Mouse (Mus musculus): Measurements from ENCODE around the gene Dop1b. TPM values are rescaled to one million over a fixed set of nuclear protein-coding genes. Genes with fewer than 3 reads are reported as not detected.

Gene Dop1b
- polyA plus RNA-seq, 1 experiment from 2014 or later: 8.4 TPM

DNA sequence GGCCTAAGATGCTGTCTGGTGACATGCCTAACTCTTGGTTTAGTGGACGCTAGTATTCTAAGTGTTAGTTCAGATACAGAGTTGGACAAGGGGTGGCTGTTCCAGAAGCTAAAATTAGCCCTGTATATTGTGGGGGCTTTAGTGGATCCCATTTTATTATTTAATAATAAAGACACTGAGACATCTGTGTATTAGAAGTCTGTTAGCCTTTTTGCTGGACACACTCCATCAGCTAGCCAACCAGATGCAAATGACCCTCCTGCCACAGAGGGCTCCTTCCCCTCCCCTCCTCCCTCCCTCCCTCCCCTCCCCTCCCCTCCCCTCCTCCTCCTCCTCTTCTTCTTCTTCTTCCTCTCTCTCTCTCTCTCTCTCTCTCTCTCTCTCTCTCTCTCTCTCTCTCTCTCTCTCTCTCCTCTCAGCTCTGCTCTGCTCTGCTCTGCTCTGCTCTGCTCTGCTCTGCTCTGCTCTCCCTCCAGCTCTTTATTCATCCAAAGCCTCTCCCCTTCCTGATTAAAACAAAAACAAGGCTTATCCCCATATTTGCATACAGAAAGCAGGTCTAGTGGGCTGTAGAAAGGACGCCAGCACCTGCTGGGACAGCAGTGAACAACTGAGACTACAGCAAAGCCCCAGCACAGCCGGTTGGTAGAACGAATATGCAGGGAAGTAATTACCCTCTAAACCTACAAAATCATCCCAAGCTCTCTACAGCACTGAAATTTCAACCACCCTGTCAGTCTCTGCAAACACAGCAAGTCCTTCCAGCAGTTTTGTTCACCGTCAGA, 78.5 kb downstream of the Dop1b start:
- Histone ChIP-seq H3K27me3 (ENCODE audit: control insufficient read depth, insufficient read depth, low read length) (no peaks in the 10 kb centered on the region), H3K27ac (ENCODE audit: low read length) (no peak overlapping the region), H3K4me3 (ENCODE audit: low read length) (no peak overlapping the region), H3K4me2 (ENCODE audit: low read depth, low read length) (no peak overlapping the region), H3K9ac (ENCODE audit: low read length) (no peak overlapping the region), H3K36me3 (ENCODE audit: control insufficient read depth, insufficient read depth) (no peaks in the 10 kb centered on the region), H3K9me3 (replicated peaks; ENCODE audit: control insufficient read depth, low read length) (no peaks in the 10 kb centered on the region), H3K4me1 (ENCODE audit: control insufficient read depth, insufficient read depth, low read length) (no peaks in the 10 kb centered on the region)
- no peak for ATAC-seq (replicated peaks; ENCODE audit: extremely low read depth, insufficient read depth, low FRiP score)
- WGBS: 49% methylated on average over 5 of the region's 5 CpGs

DNA sequence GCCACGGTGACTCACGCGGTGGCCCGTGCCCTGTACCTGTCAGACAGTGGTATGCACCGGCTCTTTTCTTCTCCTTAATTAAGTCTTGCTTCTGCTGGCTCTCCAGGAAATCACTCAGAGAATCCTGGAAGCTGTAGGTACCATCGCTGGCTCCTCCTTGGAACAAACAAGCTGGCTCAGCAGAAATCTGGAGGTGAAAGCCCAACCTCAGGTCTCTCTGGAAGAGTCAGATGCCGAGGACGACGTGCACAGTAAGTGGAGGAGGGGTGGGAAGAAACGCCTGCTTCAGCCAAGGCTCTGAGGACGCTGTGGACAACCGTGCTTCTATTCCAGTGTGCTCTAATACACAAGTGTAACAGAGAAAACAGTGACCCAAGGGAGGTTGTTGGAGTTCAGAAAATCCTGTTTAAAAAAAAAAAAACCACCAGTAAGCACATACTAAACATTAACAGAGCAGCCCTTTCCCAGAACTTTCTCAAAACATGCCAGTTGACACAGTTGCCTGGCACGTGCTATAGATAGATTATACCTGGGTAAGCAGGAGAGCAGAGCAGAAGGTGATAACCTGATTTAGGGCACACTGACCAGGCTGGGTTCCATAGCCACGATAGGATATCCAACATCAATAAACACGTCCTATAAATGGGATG, 81.4 kb downstream of the Dop1b start:
- Histone ChIP-seq H3K27ac (ENCODE audit: low read length) (no peak overlapping the region), H3K4me3 (ENCODE audit: low read length) (no peak overlapping the region), H3K4me1 (ENCODE audit: control insufficient read depth, insufficient read depth, low read length) (peaks cover 6% of the 10 kb centered on the region), H3K4me2 (ENCODE audit: low read depth, low read length) (no peak overlapping the region), H3K9ac (ENCODE audit: low read length) (no peak overlapping the region), H3K9me3 (replicated peaks; ENCODE audit: control insufficient read depth, low read length) (no peaks in the 10 kb centered on the region), H3K36me3 (ENCODE audit: control insufficient read depth, insufficient read depth) (no peaks in the 10 kb centered on the region), H3K27me3 (ENCODE audit: control insufficient read depth, insufficient read depth, low read length) (no peaks in the 10 kb centered on the region)
- ATAC-seq (replicated peaks; ENCODE audit: extremely low read depth, insufficient read depth, low FRiP score): no peak
- 61% methylated on average over 15 of the region's 15 CpGs for WGBS

DNA sequence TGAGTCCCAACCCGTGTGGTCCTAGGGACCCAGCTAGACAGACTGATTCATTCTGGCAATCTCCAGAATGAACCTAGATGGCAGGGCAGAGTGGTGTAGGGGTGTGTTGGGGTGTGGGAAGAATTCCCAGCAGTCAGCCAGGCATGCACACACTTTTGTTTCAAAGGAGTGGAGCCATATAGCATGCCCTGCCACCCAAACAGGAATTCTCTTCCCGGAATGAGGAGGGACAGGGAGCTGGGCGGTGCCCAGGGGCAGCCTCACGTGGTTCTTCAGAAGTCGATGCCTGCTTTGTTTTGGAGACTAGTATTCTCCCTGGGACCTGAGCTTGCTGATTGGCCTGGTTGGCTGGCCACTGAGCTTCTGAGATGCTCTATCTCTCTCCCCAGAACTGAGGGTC, 83.1 kb downstream of the Dop1b start:
- 79% methylated on average over 5 of the region's 5 CpGs for WGBS
- peaks cover 7% of the 10 kb centered on the region for H3K4me1 ChIP-seq (ENCODE audit: control insufficient read depth, insufficient read depth, low read length)

DNA sequence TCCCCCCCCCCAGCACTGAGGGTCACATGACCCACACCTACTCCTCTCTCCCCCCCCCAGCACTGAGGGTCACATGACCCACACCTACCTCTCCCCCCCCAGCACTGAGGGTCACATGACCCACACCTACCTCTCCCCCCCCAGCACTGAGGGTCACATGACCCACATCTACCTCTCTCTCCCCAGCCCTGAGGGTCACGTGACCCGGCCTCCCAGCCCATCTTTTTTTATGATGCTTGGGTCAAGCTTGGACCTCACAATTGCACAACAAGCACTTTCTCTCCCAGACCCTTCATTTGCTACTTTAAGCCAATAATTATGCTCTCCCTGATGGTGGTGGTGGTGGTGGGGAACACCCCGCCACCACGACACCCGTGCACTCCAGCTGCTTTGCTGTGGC, 83.7 kb downstream of the Dop1b start:
- Histone ChIP-seq H3K9ac (ENCODE audit: low read length) (no peak overlapping the region), H3K27ac (ENCODE audit: low read length) (no peak overlapping the region), H3K27me3 (ENCODE audit: control insufficient read depth, insufficient read depth, low read length) (no peaks in the 10 kb centered on the region), H3K4me3 (ENCODE audit: low read length) (no peak overlapping the region), H3K4me1 (ENCODE audit: control insufficient read depth, insufficient read depth, low read length) (peaks cover 7% of the 10 kb centered on the region), H3K4me2 (ENCODE audit: low read depth, low read length) (no peak overlapping the region), H3K36me3 (ENCODE audit: control insufficient read depth, insufficient read depth) (peaks cover 6% of the 10 kb centered on the region; the same call in 1 of the 2 replicates), H3K9me3 (replicated peaks; ENCODE audit: control insufficient read depth, low read length) (no peaks in the 10 kb centered on the region)
- 93% methylated on average over 5 of the region's 5 CpGs for WGBS
- no peak for ATAC-seq (replicated peaks; ENCODE audit: extremely low read depth, insufficient read depth, low FRiP score)

More for the DNA sequence above, 83.1 kb downstream of the Dop1b start:
- H3K27ac ChIP-seq (ENCODE audit: low read length): no peak overlapping the region
- H3K9ac ChIP-seq (ENCODE audit: low read length): no peak overlapping the region
- H3K4me2 ChIP-seq (ENCODE audit: low read depth, low read length): no peak overlapping the region
- no peaks in the 10 kb centered on the region for H3K9me3 ChIP-seq (replicated peaks; ENCODE audit: control insufficient read depth, low read length)
- no peak overlapping the region for H3K4me3 ChIP-seq (ENCODE audit: low read length)
- H3K36me3 ChIP-seq (ENCODE audit: control insufficient read depth, insufficient read depth): 0 out of 2 replicates have a peak, but pooled peaks cover under 1% of the 10 kb centered on the region
- no peaks in the 10 kb centered on the region for H3K27me3 ChIP-seq (ENCODE audit: control insufficient read depth, insufficient read depth, low read length)
- ATAC-seq (replicated peaks; ENCODE audit: extremely low read depth, insufficient read depth, low FRiP score): no peak

DNA sequence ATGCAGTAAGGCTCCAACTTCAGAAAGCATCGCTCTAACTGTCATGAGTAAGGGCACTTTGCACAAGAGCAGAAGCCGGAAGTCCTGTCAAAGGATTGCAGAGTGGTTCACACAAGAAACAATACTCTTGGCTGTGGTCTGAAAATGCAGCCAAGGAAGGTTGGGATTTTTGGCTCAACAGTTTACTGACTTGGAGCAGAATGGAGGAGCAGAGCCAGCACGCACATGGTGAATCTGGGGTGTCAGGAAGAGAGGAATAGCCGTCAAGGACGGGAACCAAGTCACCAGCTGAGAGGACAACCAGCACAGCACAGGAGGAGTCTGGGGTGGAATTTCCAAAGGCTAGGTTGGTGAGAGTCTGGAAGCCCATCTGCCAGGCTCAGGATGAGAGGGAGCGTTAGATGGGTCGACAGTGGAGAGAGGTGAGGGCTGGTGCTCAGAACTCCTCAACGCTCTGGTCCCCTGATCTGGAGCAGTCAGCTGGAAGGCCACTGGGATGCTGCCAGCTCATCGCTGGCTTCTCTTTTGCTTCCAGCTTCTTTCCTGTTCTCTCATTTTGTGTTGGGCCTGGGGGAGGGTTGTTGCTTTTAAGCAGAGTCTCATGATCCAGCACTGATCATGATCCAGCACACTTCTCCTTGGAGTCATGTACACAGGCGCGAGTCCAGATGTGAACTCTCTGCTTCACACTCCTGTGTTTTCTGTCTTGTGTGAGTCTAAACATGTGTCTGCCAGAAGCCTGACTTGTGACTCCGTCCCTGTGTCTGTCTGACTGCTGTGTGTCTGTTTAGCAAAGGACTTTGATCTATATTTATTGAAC, 85.5 kb downstream of the Dop1b start:
- no peak for ATAC-seq (replicated peaks; ENCODE audit: extremely low read depth, insufficient read depth, low FRiP score)
- peaks cover 7% of the 10 kb centered on the region for H3K4me1 ChIP-seq (ENCODE audit: control insufficient read depth, insufficient read depth, low read length)
- no peak overlapping the region for H3K27ac ChIP-seq (ENCODE audit: low read length)
- H3K4me3 ChIP-seq (ENCODE audit: low read length): no peak overlapping the region
- H3K9me3 ChIP-seq (replicated peaks; ENCODE audit: control insufficient read depth, low read length): no peaks in the 10 kb centered on the region
- no peak overlapping the region for H3K4me2 ChIP-seq (ENCODE audit: low read depth, low read length)
- peaks cover 10% of the 10 kb centered on the region; the same call in 1 of the 2 replicates for H3K36me3 ChIP-seq (ENCODE audit: control insufficient read depth, insufficient read depth)
- no peaks in the 10 kb centered on the region for H3K27me3 ChIP-seq (ENCODE audit: control insufficient read depth, insufficient read depth, low read length)
- no peak overlapping the region for H3K9ac ChIP-seq (ENCODE audit: low read length)
- WGBS: 67% methylated on average over 12 of the region's 12 CpGs

DNA sequence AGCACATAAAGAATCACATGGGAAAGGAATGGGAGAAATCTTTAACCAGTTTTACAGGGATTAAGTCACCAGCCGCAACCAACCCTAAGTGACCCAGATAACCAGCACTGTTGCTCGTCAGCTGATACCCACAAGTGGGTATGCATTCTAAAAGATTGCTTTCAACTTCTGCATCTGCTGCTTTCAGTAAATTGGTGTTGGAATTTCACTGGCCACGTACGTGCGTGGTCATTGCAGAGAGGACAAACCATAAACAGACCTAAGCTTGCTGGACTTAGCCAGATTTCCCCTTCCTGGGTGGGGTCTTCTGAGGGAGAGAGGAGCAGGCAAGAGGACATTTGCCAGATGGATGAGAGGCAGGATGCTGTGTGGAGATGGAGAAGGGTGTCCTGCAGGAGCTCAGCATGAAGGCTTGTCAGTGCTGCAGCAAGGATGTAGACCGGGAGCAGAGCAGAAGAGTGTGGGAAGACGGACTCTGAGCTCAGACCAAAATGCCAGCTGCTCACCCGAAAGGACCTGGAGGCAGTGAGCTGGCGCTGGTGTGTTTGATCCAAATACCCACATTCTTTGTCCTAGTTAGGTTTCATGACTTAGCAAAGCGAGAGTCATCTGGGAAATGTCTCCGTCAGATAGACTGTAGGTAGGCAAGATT, 86.3 kb downstream of the Dop1b start:
- no peak for ATAC-seq (replicated peaks; ENCODE audit: extremely low read depth, insufficient read depth, low FRiP score)
- Histone ChIP-seq H3K36me3 (ENCODE audit: control insufficient read depth, insufficient read depth) (peaks cover 10% of the 10 kb centered on the region; the same call in 1 of the 2 replicates), H3K27me3 (ENCODE audit: control insufficient read depth, insufficient read depth, low read length) (no peaks in the 10 kb centered on the region), H3K4me2 (ENCODE audit: low read depth, low read length) (no peak overlapping the region), H3K9ac (ENCODE audit: low read length) (no peak overlapping the region), H3K4me1 (ENCODE audit: control insufficient read depth, insufficient read depth, low read length) (peaks cover 7% of the 10 kb centered on the region), H3K9me3 (replicated peaks; ENCODE audit: control insufficient read depth, low read length) (no peaks in the 10 kb centered on the region), H3K4me3 (ENCODE audit: low read length) (no peak overlapping the region), H3K27ac (ENCODE audit: low read length) (no peak overlapping the region)
- WGBS: 58% methylated on average over 11 of the region's 11 CpGs

DNA sequence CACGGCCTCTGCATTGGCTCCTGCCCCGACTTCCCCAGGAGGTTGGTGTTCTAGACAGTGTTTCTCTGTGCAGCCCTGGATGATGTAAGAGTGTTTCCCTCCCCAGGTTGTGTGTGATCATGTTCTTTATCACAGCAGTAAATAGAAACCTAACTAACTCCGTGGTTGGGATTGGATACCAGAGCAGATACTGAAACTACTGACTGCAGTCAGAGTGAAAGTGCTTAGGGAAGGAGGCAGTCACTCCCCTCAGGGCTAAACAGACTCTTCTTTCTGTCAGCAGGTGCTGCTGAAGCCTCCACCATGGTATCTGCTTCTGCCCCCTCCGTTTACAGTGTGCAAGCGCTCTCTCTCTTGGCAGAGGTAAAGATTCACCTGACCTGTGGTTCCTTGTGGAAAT, 86.9 kb downstream of the Dop1b start:
- Histone ChIP-seq H3K4me1 (ENCODE audit: control insufficient read depth, insufficient read depth, low read length) (peaks cover 7% of the 10 kb centered on the region), H3K4me2 (ENCODE audit: low read depth, low read length) (no peak overlapping the region), H3K27me3 (ENCODE audit: control insufficient read depth, insufficient read depth, low read length) (no peaks in the 10 kb centered on the region), H3K36me3 (ENCODE audit: control insufficient read depth, insufficient read depth) (peaks cover 12% of the 10 kb centered on the region), H3K9me3 (replicated peaks; ENCODE audit: control insufficient read depth, low read length) (no peaks in the 10 kb centered on the region), H3K9ac (ENCODE audit: low read length) (no peak overlapping the region), H3K4me3 (ENCODE audit: low read length) (no peak overlapping the region), H3K27ac (ENCODE audit: low read length) (no peak overlapping the region)
- ATAC-seq (replicated peaks; ENCODE audit: extremely low read depth, insufficient read depth, low FRiP score): no peak
- WGBS: 60% methylated on average over 5 of the region's 5 CpGs

DNA sequence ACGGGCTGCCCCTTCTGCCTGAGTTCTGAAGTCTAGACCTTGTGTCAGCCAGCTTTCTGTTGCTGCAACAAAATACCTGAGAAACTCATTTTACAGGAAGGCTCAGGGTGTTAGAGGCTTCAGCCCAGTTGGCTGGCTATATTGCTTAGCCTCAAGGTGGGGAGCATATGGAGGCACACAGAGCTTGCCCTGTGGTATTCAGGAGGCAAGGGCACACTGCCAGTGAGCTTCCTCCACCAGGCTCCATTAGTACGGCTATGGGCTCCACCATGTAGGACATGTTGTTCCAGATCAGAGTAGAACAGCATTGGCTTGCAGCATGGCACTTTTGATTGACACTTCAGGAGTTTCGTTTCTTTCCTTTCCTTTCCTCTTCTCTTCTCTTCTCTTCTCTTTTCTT, 87.4 kb downstream of the Dop1b start:
- Histone ChIP-seq H3K36me3 (ENCODE audit: control insufficient read depth, insufficient read depth) (peaks cover 13% of the 10 kb centered on the region), H3K9ac (ENCODE audit: low read length) (no peak overlapping the region), H3K4me1 (ENCODE audit: control insufficient read depth, insufficient read depth, low read length) (peaks cover 7% of the 10 kb centered on the region), H3K4me3 (ENCODE audit: low read length) (no peak overlapping the region), H3K27ac (ENCODE audit: low read length) (no peak overlapping the region), H3K9me3 (replicated peaks; ENCODE audit: control insufficient read depth, low read length) (no peaks in the 10 kb centered on the region), H3K4me2 (ENCODE audit: low read depth, low read length) (no peak overlapping the region), H3K27me3 (ENCODE audit: control insufficient read depth, insufficient read depth, low read length) (no peaks in the 10 kb centered on the region)
- 84% methylated on average over 3 of the region's 3 CpGs for WGBS
- no peak for ATAC-seq (replicated peaks; ENCODE audit: extremely low read depth, insufficient read depth, low FRiP score)

All from heart, embryonic 16.5 days (tissue).